Mouse (Mus musculus) cortical plate, adult 2 months (tissue): ENCODE data around the gene Fam160b1. TPM values are rescaled to one million over a fixed set of nuclear protein-coding genes. Genes with fewer than 3 reads are reported as not detected.

Experiments
- H3K27ac ChIP-seq: fragments of 200-500 bp; 2 replicates; pipeline ENCODE4 v1.5.1; 2012; ENCODE audit warnings: low read length, control low read depth, inconsistent platforms; ENCODE audit not compliant: insufficient read depth
- H3K4me1 ChIP-seq: fragments of 200-500 bp; 2 replicates; pipeline ENCODE4 v1.6.1; 2011; ENCODE audit warnings: low read length; ENCODE audit not compliant: control insufficient read depth, insufficient read depth
- H3K4me3 ChIP-seq: fragments of 200-500 bp; 2 replicates; pipeline ENCODE4 v1.5.1; 2011; ENCODE audit warnings: mild to moderate bottlenecking, low read length, control low read depth; ENCODE audit not compliant: insufficient read depth
- CTCF ChIP-seq: fragments of 200-500 bp; IDR thresholded peaks from 2 replicates; pipeline ENCODE4 v1.5.1; 2011; ENCODE audit warnings: mild to moderate bottlenecking, control low read depth, low read length; ENCODE audit not compliant: insufficient read depth; ENCODE audit errors: extremely low read depth
- POLR2A ChIP-seq: fragments of 200-500 bp; IDR thresholded peaks from 2 replicates; pipeline ENCODE4 v1.6.1; 2011; ENCODE audit warnings: mild to moderate bottlenecking, low read length, control low read depth; ENCODE audit not compliant: insufficient read depth; ENCODE audit errors: extremely low read depth
- polyA plus RNA-seq: library from polyadenylated mRNA; depleted of rRNA; stranded (reverse); fragments of >200 nt; gene quantifications from 2 replicates; pipeline ENCODE4 v1.2.3, GENCODE M21; 2012

Fam160b1 gene
- polyA plus RNA-seq, 1 experiment, result 16.9 TPM

DNA sequence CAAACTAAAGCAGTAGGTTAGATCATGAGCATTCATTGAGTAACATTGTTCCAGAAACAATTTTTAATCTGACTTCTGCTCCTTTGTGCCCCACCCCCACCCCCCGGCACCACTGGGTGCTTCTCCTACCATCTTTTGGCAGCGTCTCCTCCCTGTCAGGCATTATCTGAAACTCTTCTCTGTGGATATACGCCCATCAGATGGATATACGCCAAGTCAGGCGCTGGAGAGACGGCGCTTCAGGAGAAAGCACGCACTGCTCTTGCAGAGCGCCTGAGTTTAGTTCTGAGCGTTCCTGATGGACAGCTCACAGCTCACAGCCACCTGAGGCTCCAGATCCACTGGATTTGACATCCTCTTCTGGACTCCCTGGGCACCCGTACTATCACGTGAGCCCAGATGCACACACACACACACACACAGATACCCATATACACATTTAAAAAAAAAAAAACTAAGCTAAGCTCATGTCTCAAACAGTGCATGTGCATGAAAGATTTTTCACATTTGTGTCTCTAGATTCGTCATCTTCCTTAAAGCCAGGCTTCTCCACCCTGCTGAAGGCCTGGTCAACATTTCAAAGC, 21.1 kb upstream of the Fam160b1 start:
- H3K4me1 ChIP-seq, result no peaks in the 10 kb centered on the region
- no peak overlapping the region for H3K4me3 ChIP-seq

DNA sequence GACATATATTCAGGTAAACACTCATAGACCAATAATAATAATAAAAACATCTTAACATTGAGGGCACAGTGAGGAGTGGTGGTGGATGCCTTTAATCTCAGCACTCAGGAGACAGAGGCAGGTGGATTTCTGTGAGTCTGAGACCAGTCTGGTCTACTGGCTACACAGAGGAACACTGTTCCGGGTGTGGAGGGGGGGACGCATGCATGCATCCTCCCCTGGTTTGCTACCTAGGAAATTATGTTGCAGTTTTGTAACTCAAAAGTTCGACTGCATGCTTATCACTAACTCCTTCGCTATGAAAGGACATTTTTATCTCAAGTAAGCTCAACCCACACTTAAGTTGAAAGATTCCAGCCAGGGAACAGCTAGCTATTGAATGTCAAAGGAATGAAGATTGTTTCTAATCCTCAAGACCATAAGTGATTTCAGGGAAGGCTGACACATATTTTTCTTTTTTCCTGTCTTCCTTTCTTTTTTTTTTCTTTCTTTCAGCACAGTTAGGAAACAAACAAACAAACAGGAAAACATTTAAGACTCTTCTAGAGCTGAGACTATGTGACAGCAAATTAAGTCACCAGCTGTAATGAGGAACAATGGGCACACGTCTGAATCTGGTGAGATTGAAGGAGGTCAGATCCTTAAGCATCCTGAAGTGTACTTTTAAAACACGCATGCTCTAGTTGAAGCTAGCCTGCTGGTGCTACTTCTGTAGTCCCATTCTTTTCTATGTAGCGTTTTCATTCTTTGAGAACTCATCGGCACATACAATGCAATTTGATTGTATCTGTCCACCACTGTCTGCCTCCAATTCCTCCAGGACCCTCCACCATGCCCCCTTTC, 19.4 kb upstream of the Fam160b1 start:
- no peaks in the 10 kb centered on the region for H3K4me1 ChIP-seq
- no peak overlapping the region for H3K4me3 ChIP-seq
- H3K27ac ChIP-seq, result no peak overlapping the region
- no peak for TF ChIP-seq CTCF
- TF ChIP-seq POLR2A, result no peak

More for the DNA sequence above, 21.1 kb upstream of the Fam160b1 start:
- H3K27ac ChIP-seq, result no peak overlapping the region
- TF ChIP-seq POLR2A, result no peak
- TF ChIP-seq CTCF, result no peak

DNA sequence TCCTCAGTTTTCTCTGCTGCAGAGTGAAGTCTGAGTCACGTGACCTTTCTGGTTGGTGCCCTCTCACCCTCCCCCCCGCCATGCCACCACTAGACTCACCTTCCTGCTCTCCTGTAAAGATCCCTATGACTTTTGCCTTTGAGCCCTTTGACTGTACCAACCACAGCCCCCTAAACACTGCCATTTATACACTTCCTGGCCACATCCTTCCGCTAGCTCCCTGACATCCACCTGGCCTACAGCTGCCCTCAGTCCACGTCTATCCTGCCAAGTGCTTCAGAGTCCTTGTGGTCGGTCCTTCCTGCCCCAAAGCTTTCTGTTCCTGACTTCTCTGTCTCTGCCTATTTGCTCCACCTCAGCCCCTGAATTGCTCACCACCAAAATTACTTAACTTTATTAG, 16.6 kb upstream of the Fam160b1 start:
- no peak overlapping the region for H3K4me3 ChIP-seq
- H3K4me1 ChIP-seq, result no peaks in the 10 kb centered on the region
- H3K27ac ChIP-seq, result no peak overlapping the region
- TF ChIP-seq CTCF, result no peak
- TF ChIP-seq POLR2A, result no peak

DNA sequence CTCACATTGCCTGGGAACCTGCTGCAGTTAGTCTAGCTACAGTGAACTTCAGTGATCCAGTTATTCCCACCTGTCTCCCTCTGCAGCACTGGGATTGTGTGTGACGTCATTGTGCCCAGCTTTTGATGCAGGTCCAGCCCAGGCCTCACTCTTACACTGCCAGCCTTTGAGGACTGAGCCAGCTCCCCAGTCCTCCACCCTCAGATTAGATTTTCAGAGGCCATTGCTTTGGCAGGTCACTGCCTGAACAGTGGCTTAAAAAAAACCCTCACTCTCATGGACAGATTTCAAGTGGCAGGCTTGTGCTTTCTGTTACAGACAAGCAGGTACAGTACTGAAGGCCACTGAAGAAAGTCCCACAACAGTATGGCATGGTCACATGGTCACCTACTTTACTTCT, 15.8 kb upstream of the Fam160b1 start:
- Histone ChIP-seq H3K27ac (no peak overlapping the region), H3K4me1 (no peaks in the 10 kb centered on the region), H3K4me3 (no peak overlapping the region)
- no peak for TF ChIP-seq CTCF
- TF ChIP-seq POLR2A, result no peak

DNA sequence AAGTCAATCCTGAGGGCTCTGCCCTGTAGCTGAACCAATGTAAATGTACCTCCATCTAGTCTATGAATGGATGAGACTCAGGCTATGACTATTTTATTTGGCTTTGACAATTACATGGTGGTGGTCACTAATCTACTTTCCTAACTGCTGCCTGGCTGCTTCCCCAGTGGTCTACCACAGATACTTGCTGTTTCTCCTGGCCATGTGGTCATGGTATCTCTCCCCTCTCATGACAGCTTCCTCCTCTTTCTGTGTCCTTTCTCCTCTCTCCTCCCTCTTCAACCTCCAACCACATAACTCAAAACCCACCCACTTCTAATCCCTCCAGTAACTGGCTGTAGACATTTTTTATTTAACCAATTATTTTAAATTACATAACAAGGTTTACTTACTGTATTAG, 11.4 kb upstream of the Fam160b1 start:
- Histone ChIP-seq H3K27ac (no peak overlapping the region), H3K4me1 (peaks cover 5% of the 10 kb centered on the region), H3K4me3 (no peak overlapping the region)
- TF ChIP-seq POLR2A, result no peak

DNA sequence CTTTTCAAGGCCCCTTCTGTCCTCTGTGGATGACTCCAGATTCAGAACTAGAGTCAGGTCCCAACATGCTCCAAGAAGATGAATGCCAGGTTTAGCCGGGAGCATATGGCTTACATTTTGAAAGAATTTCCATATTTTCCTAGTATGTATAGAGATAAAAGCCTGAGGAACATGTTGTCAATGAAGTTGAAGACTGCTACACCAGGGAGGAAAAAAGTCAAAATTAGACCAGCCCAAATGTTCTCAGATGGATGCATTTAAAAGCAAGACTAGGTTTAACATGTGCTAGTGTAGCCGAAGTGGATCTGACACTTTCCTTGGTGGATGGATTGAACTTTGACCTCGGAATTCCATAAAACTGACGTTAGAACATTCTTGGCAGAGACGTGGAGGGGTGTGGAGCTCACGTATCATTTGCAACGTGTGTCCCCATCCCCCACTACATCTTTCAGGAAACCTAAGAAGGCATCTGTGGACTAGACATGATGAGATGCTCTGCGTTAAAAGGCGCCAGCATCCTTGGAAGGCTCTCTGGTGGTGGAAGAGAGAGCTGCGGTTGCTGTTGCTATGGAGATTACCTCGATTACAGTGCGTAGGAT, 8.0 kb upstream of the Fam160b1 start:
- TF ChIP-seq CTCF (no peak), POLR2A (no peak)
- H3K4me1 ChIP-seq, result peaks cover 5% of the 10 kb centered on the region
- H3K4me3 ChIP-seq, result no peak overlapping the region
- no peak overlapping the region for H3K27ac ChIP-seq

DNA sequence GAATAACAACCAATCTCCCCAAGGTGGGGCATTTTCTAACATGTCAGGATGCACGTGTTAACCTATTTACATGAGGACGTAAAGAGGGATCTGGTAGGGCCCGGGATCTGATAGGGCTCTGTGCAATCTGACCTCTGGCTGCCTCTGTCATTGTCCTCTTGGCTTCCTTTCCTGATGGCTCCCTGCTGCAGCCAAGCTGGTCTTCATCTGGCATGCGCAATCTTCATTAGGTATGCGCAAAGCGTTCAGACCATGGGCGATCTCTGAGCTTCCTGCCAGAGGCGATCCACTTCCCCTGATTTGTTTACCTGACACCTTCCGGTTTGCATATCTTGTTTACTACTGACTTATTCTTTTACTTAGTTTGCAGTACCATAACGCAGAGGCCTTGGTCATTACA, 7.3 kb upstream of the Fam160b1 start:
- Histone ChIP-seq H3K4me3 (no peak overlapping the region), H3K27ac (no peak overlapping the region), H3K4me1 (peaks cover 5% of the 10 kb centered on the region)
- TF ChIP-seq POLR2A (no peak), CTCF (no peak)

DNA sequence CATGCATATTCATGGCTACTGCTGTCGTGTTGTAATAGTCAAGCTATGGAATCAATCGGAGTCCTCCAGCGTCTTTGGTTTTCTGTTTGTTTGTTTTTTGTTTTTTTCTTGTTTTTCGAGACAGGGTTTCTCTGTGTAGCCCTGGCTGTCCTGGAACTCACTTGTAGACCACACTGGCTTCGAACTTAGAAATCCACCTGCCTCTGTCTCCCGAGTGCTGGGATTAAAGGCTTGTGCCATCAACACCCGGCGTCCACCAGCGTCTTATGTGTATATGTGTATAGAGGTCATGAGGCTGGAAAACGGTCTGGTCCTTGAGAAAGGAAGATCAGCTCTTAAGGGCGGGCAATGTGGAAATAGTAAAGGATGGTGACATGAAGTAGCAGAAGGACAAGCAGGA, 6.4 kb upstream of the Fam160b1 start:
- Histone ChIP-seq H3K4me1 (peaks cover 7% of the 10 kb centered on the region), H3K27ac (no peak overlapping the region), H3K4me3 (no peak overlapping the region)
- TF ChIP-seq POLR2A (no peak), CTCF (no peak)

DNA sequence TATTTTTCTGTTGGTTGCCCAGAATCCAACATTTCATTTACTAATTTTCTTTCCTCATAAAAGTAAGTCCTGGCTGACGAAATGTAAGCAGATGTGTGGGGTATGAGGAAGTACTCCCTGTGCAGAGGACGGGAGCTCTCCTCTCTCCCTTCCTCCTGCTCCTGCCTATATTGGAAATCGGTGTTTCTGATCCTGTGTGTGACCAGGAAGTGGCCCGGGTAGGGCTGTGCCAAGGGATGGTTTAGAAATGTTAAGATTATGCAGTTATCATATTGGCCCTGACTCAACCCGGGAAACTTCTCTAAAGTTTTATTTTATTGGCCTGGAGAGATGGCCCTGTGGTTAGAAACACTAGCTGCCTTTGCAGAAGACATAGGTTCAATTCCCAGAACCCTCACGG, 5.8 kb upstream of the Fam160b1 start:
- H3K27ac ChIP-seq, result no peak overlapping the region
- TF ChIP-seq CTCF, result no peak
- H3K4me3 ChIP-seq, result no peak overlapping the region
- H3K4me1 ChIP-seq, result peaks cover 7% of the 10 kb centered on the region

DNA sequence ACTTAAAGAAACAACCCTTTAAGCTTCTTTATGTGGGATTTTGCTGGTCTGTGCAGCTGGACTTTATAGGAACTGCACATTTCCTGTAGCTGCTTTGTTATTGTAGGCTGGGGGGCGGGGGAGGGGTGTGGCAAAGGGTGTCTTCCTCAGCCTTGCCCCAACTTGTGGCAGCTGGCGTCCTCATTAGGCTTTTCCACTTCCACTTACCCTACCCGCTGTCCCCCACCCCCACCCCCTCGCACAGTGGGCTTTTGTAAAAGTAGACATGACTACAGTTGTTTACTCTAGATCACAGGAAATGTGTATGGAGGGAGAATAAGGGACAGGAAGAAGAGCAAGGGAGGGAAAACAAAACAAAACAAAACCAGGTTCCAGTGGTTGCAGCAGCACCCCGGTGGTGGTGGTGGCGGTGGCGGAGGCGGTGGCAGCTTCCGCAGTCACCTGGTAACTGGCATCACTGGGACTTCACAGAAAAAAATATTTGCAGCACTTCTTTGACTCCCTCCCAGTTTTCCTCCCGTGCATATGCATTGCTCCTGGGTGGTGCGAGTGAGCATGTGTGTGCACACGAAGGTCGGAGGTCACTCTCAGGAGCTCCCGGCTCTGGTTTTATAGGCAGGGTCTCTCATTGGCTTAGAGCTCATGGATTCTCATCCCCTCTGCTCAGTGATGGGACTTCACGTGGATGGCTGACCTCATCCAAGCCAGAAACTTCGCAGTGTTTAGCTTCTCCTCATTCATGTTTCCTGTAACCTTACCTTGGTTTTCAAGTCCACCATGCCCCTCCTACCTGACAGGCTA, 4.8 kb upstream of the Fam160b1 start:
- TF ChIP-seq CTCF, result no peak
- no peak for TF ChIP-seq POLR2A
- Histone ChIP-seq H3K4me1 (peaks cover 7% of the 10 kb centered on the region), H3K27ac (no peak overlapping the region), H3K4me3 (no peak overlapping the region)

DNA sequence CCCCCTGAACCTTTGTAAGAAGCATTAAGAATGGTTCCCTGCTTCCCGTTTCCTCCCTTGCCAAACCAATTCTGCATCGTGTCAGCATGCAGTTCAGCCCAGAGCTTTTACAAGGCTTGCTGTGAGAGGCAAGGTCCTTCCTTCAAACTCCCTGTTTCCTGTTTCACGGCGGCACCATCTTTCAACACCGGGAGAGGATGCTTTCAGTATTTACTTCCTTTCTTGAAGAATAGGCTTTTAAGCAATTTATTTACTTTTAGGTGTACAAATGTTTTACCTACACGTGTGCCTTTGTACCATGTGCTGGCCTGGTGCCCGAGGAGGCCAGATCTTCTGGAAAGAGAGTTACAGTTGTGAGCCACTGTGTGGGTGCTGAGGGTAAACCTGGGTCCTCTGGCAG, 4.2 kb upstream of the Fam160b1 start:
- Histone ChIP-seq H3K4me1 (peaks cover 7% of the 10 kb centered on the region), H3K27ac (no peak overlapping the region), H3K4me3 (no peak overlapping the region)
- TF ChIP-seq POLR2A, result no peak
- no peak for TF ChIP-seq CTCF
